Mouse (Mus musculus) retina, postnatal 1 day (tissue): ENCODE data around the gene Ttc7b.

ENCODE experiments used
- DNase-seq: peaks from one replicate; pipeline ENCODE4 v3.0.0-alpha.2; 2012

The Ttc7b gene

DNA sequence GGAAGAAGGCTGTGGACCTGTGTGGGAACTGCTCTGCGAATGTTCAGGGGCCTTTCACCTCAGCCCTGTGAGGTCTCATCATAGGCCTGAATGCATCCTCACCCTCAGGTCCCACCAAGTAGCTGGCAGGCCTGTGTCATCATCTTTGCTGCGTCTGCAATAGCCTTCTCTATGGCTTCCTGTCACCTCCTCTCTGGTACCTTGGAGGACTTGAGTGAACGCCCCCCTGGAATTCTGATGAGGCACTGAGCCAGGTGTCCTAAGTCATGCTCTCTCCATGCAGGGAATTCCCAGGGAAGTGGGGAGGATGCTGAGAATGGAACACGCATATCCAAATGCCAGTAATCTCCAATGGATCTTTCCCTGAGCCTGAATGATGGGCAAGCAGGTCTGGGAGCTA is 255.7 kb downstream of the Ttc7b start:
- no peak for DNase-seq

DNA sequence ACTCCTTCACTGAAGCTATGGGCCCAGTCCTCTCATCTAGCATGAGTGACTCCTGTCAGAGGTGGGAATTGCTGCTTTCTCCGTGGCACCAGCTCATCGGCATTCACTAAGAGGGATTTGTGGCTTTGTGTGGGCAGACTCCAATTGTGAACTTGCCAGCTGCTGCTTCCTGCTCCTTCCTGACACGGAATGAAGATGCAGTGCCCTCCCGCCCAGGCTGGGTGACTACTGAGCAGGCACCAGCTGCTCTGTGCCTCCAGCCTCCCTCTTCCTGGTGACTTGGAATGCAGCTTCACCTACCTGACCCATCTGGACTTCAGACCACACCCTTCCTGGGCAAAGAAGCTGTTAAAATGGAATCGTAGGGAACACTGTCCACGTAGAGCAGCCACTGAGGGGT is 257.8 kb downstream of the Ttc7b start:
- DNase-seq = no peak

DNA sequence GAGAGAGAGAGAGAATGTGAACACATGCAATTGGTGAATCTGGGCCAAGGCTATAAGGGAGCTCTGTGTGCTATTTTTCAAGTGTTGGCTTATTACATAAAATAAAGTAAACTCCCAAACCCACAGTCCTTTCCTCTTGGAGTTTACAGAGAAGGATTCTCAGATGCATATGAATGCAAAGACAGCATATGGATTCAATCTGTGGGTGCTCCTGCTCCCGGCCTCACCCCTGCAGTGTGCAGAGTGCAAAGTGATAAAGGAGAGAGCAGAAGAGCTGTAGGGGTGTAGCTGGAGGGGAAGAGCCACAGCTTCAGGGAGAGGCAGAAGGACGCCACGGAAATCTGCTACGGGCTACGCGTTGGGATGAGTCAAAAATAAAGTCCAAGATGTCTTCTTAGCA is 258.9 kb downstream of the Ttc7b start:
- DNase-seq = no peak

DNA sequence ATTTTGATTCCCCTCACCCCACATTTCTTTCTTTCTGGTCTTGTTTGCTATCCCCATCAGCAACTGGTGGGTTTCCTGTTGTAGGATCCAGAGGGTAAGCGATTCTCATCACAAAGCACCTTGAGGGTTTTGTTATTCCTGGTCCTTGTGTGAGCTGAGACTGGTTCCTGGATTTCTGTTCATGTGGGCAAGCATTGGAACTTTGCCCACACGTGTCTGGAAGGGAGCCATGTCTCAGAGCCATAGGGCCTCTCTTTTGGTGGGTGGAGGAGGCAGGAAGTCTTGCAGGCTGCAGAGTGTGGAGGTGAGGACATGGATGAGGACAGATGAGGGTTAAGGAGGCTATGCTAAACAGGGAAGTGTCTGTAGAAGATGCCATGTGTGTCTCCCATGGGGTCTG is 260.5 kb downstream of the Ttc7b start:
- DNase-seq = no peak

DNA sequence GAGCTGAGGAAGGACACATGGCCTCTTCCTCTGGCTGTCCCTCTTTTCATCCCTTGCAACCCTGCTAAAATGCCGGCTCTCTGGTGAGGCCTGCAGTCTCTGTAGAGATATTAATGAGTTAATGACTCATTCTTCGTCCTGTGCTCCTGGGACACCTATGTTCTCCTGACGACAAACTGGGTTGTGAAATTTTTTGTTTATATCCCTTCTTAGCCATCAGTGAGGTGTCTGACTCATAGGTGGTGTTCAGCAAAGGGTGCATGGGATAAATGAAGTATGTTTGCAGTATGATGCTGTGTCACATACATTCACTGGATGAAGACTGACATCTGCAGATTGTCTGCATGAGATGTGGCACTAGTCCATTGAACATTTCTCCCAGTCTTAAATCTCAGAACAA is 262.8 kb downstream of the Ttc7b start:
- no peak for DNase-seq

DNA sequence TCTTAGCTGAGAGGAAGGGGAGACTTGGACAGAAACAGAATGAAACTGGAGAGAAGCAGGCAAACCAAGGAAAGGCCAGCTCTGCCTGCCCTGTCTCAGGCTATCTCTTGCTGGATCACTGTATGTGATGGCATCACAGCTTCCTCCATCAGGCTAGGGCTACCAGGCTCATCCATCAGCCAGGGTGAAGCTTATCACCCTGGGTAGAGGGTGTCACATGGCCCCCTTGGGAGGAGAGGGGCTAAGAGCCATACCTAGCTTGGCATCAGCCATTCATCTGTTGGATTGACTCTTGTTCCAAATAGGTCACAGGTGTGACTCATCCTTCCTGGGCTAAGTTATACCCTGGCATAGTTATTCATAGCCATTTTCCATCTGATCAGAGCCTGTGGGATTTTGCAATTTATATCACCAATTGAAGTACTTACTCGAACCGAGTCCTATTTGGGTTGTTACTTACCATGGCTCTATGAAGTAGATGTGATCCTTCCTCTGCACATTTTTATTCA is 265.1 kb downstream of the Ttc7b start:
- DNase-seq = no peak

DNA sequence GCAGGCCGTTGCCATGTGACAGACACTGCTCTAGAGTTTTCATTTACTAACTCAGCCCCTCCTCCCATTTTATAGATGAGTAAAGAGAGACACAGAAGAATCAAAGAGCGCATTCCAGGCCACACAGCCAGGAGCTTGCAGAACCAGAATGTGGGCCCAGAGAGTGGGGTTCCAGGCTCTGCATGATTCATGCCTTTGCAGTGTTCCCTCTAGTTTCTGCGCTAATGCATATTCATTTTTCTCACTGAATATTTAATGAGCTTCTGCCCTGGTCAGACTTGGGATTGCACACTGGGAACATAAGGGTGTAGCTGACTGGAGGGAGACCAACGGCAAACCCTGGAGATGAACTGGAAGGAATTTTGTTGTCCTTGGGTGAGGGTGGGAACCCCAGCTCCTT is 266.2 kb downstream of the Ttc7b start:
- DNase-seq = no peak
